Mouse (Mus musculus) ovary, adult 10 weeks (tissue): Measurements from ENCODE around the gene Mfsd6l. TPM values are rescaled to one million over a fixed set of nuclear protein-coding genes. Genes with fewer than 3 reads are reported as not detected.

Source experiments
- polyA plus RNA-seq: library from polyadenylated mRNA; stranded (reverse); fragments of 350-450 nt; fragmentation: Illumina TruSeq; extraction: RNeasy Lipid Tissue Mini Kit (QIAGEN cat#74804); gene quantifications from one replicate; pipeline ENCODE4 v1.2.3, GENCODE M21; 2014

The Mfsd6l gene
- polyA plus RNA-seq: 0.29 TPM

DNA sequence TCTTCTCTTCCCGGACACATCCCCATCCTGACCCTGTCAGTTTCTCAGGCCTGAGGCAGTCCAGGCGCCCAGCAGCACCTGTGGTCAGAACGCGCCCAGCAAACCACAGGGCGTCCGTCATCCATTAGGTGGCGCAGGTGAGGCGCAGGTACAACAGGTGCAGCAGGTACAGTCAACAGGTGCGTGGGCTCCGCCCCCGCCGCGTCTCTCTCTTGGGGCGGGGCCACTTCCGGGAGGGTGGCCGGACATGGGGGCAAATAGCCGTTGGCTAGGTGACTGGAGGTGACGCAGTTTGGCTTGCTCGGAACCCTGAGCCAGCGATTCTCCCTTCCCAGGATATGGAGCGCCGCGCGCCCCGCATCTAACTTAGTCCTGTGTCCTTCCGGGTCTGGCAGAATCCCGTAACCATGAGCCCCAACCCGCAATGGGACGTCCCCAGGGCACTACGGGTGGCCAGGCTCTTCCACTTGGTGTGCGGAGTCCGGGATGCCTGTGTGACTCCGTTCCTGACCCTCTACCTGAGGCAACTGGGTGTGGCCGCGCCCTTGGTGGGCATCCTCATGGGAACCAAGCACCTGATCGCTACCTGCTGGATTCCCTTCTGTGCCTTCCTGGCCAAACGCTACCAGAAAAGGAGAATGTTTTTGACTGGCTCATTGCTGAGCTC is at the start of gene Mfsd6l:
Mfsd6l (plus strand) TSS at position 269 of the 667 bp plus-strand sequence.

DNA sequence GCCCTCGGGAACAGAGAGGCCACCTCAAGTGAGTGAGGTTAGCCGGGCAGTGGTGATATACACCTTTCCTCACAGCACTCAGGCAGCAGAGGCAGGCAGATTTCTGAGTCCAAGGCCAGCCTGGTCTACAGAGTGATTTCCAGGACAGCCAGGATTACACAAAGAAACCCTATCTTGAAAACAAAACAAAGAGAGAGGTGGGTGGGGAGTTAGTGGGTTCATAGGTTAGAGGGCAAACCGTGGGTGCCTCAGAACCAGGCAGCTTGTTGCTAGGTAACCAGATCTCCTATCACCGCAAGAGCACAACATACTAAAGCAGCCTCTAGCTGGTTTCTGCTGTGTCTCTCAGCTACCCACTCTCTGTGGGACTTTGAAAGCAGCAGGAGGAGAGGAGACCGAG is 30.7 kb downstream of the Mfsd6l start, which contains the start of gene Ccdc42:
Ccdc42 (plus strand) TSS at position 301 of the 400 bp plus-strand sequence.

Other genes starting within 250 kb of the Mfsd6l start
- 1.0 TPM for gene Ntn1, start 155.4 kb upstream of the Mfsd6l start, polyA plus RNA-seq
- gene Pik3r5, start 124.1 kb upstream of the Mfsd6l start, polyA plus RNA-seq: 0.74 TPM
- 0.14 TPM for gene Pik3r6, start 53.2 kb upstream of the Mfsd6l start, polyA plus RNA-seq
- gene Ccdc42, start 30.8 kb downstream of the Mfsd6l start, polyA plus RNA-seq: 1.6 TPM
- 120 TPM for gene Myh10, start 135.4 kb downstream of the Mfsd6l start, polyA plus RNA-seq